Mouse (Mus musculus): ENCODE results near the gene Kifap3.
A peak's percentile ranks its signal among the peaks of the same experiment; 100 is the strongest.

Kifap3 gene

GRCm38 (mm10) chr1:163893774-163894527 lies 114.6 kb downstream of the Kifap3 start:
- DNase-seq (ENCODE audit: low read depth, low spot score): peak; percentile 23

GRCm38 (mm10) chr1:163898291-163898764 lies 118.9 kb downstream of the Kifap3 start:
- peak; percentile 88 for DNase-seq (ENCODE audit: low read depth, low spot score)

GRCm38 (mm10) chr1:163899575-163899974 lies 120.2 kb downstream of the Kifap3 start:
- DNase-seq (ENCODE audit: low read depth, low spot score): no peak

- DNase-seq (ENCODE audit: low read depth, low spot score): no peak
These were observed 120.8 kb downstream of the Kifap3 start for GRCm38 (mm10) chr1:163900168-163900567.

- no peak for DNase-seq (ENCODE audit: low read depth, low spot score)
These were observed 124.0 kb downstream of the Kifap3 start for GRCm38 (mm10) chr1:163903411-163903810.

GRCm38 (mm10) chr1:163907007-163907811 lies 127.8 kb downstream of the Kifap3 start:
- DNase-seq (ENCODE audit: low read depth, low spot score): peak; percentile 67

- no peak for DNase-seq (ENCODE audit: low read depth, low spot score)
These were observed 129.0 kb downstream of the Kifap3 start for GRCm38 (mm10) chr1:163908389-163908788.

- DNase-seq (ENCODE audit: low read depth, low spot score): peak; percentile 83
These were observed 131.0 kb downstream of the Kifap3 start for GRCm38 (mm10) chr1:163910343-163910742.

GRCm38 (mm10) chr1:163910785-163911184 lies 131.4 kb downstream of the Kifap3 start:
- no peak for DNase-seq (ENCODE audit: low read depth, low spot score)

GRCm38 (mm10) chr1:163911981-163912380 lies 132.6 kb downstream of the Kifap3 start:
- no peak for DNase-seq (ENCODE audit: low read depth, low spot score)

GRCm38 (mm10) chr1:163917349-163918160 lies 138.2 kb downstream of the Kifap3 start:
- no peak for DNase-seq (ENCODE audit: low read depth, low spot score)

- no peak for DNase-seq (ENCODE audit: low read depth, low spot score)
These were observed 144.7 kb downstream of the Kifap3 start for GRCm38 (mm10) chr1:163924093-163924492.

- DNase-seq (ENCODE audit: low read depth, low spot score): no peak
These were observed 149.5 kb downstream of the Kifap3 start, which contains the start of gene Scyl3 for GRCm38 (mm10) chr1:163928846-163929245. Gene Scyl3, plus strand, starts transcription at chr1:163929100.

- peak; percentile 92 for DNase-seq (ENCODE audit: low read depth, low spot score)
These were observed 150.5 kb downstream of the Kifap3 start for GRCm38 (mm10) chr1:163929636-163930457.

- DNase-seq (ENCODE audit: low read depth, low spot score): no peak
These were observed 151.0 kb downstream of the Kifap3 start for GRCm38 (mm10) chr1:163930458-163930794.

- no peak for DNase-seq (ENCODE audit: low read depth, low spot score)
These were observed 152.4 kb downstream of the Kifap3 start for GRCm38 (mm10) chr1:163931801-163932200.

GRCm38 (mm10) chr1:163934591-163934990 lies 155.2 kb downstream of the Kifap3 start:
- no peak for DNase-seq (ENCODE audit: low read depth, low spot score)

- DNase-seq (ENCODE audit: low read depth, low spot score): no peak
These were observed 162.7 kb downstream of the Kifap3 start for GRCm38 (mm10) chr1:163942056-163942455.

- DNase-seq (ENCODE audit: low read depth, low spot score): no peak
These were observed 174.0 kb downstream of the Kifap3 start for GRCm38 (mm10) chr1:163953396-163953795.

- DNase-seq (ENCODE audit: low read depth, low spot score): no peak
These were observed 178.7 kb downstream of the Kifap3 start for GRCm38 (mm10) chr1:163958036-163958435.
